In the genomic region with DNA sequence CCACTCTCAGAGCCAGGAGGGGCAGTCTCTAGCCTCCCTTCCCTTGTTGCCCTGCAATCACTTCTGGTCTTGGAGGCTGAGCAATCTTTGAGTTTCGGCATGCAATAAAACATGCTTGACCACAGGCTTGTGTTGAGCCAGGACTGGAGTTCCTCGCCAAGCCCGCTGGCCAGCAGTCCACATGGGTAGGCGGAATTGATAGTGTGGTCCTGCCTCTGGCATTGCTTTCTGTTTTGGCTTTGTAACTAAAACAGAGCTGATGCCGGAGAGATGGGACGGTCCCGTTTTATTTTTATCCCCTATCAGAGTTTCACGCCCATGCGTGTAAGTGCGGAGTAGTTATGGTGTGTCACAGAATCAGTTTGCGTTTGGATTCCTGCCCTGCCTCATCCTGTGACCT, we compare ENCODE assay signal across 15 mouse cellular contexts. TPM values are rescaled to one million over a fixed set of nuclear protein-coding genes. Genes with fewer than 3 reads are reported as not detected.
A peak's percentile ranks its signal among the peaks of the same experiment; 100 is the strongest.
DNase-seq lines count a peak whose midpoint lies in the region; ATAC-seq lines count a peak whose summit lies in the region.
"Had no signal": no experiment of that assay in that cellular context is flagged by ENCODE, and none has a peak within 500 bp of the region (broad histone marks: within the 10 kb centered on the region; RNA-seq: fewer than 3 reads in every experiment).

No protein-coding gene starts in this region.

- H3K36me3 ChIP-seq in midbrain, embryonic 11.5 days (ENCODE audit: control insufficient read depth, insufficient read depth, low read length), result no peaks in the 10 kb centered on the region
- H3K36me3 ChIP-seq: G1E; liver, embryonic 12.5 days; midbrain, embryonic 10.5 days; neural tube, embryonic 12.5 days had no signal

- DNase-seq in adrenal gland, adult 2 months, result peak; percentile 39
- no peak for DNase-seq in adrenal gland, postnatal 4 days (ENCODE audit: low spot score in 2 of 2)
- peak; percentile 3 for DNase-seq in 3T3-L1 (ENCODE audit: low read depth, low spot score)
- DNase-seq in heart, adult 11 months, result peak; percentile 98
- DNase-seq in heart, postnatal 14 days, result peak; percentile 62 to 72
- DNase-seq in layer of hippocampus, adult 8-10 months (ENCODE audit: low spot score in 2 of 2), result no peak
- DNase-seq in midbrain, embryonic 11.5 days (ENCODE audit: low spot score, missing footprints), result no peak
- no peak for DNase-seq in thymus, postnatal 25 days
- DNase-seq: cerebellum, adult 9-11 months; kidney, adult 2 months; layer of hippocampus, postnatal 36 days had no signal

- H3K27ac ChIP-seq in midbrain, embryonic 11.5 days (ENCODE audit: low read depth, low read length), result no peak overlapping the region
- H3K27ac ChIP-seq: liver, embryonic 12.5 days; midbrain, embryonic 10.5 days; neural tube, embryonic 12.5 days had no signal

- H3K4me1 ChIP-seq in midbrain, embryonic 11.5 days (ENCODE audit: control insufficient read depth, insufficient read depth, low read length), result no peaks in the 10 kb centered on the region
- H3K4me1 ChIP-seq: liver, embryonic 12.5 days; neural tube, embryonic 12.5 days had no signal

- H3K9ac ChIP-seq in midbrain, embryonic 11.5 days (ENCODE audit: low read length), result no peak overlapping the region
- H3K9ac ChIP-seq: liver, embryonic 12.5 days; neural tube, embryonic 12.5 days had no signal

- no peaks in the 10 kb centered on the region for H3K9me3 ChIP-seq in midbrain, embryonic 11.5 days (ENCODE audit: control insufficient read depth, low read length)
- H3K9me3 ChIP-seq: liver, embryonic 12.5 days; midbrain, embryonic 10.5 days; neural tube, embryonic 12.5 days had no signal

- WGBS in midbrain, embryonic 11.5 days, result 93% methylated on average over 11 of the region's 11 CpGs

- H3K27me3 ChIP-seq in midbrain, embryonic 11.5 days (ENCODE audit: control insufficient read depth, insufficient read depth, low read length), result no peaks in the 10 kb centered on the region
- H3K27me3 ChIP-seq: liver, embryonic 12.5 days; neural tube, embryonic 12.5 days had no signal

- H3K4me2 ChIP-seq in midbrain, embryonic 11.5 days, result no peak overlapping the region
- H3K4me2 ChIP-seq: liver, embryonic 12.5 days; neural tube, embryonic 12.5 days had no signal

- no peak overlapping the region for H3K4me3 ChIP-seq in midbrain, embryonic 11.5 days (ENCODE audit: low read depth, low read length)
- H3K4me3 ChIP-seq: liver, embryonic 12.5 days; midbrain, embryonic 10.5 days; neural tube, embryonic 12.5 days had no signal

- ATAC-seq in midbrain, embryonic 11.5 days (ENCODE audit: low FRiP score), result no peak
- ATAC-seq: liver, embryonic 12.5 days had no signal

- intact Hi-C loops in heart, postnatal 14 days (cut with DNase I), result no loop called here

RNA-seq across cellular contexts. Expression of a gene that starts 28.4 kb away (rescaled TPM):
- 10 to 100 TPM; 35.0 to 51.3 TPM for total RNA-seq in adrenal gland, adult 2 months (2021)
- polyA plus RNA-seq in adrenal gland, adult 2 months (2012; rRNA removed), result 79.8 and 92.9 TPM in 2 replicates
- 10 to 100 TPM; 34.0 to 42.9 TPM for total RNA-seq in adrenal gland, postnatal 4 days (2021)
- 10 to 100 TPM; 11.4 to 12.4 TPM for total RNA-seq in heart, postnatal 14 days (2021)
- total RNA-seq in layer of hippocampus, adult 8-10 months (2022), result 10 to 100 TPM; 10.1 to 11.2 (median 10.8) TPM
- polyA plus RNA-seq in midbrain, embryonic 11.5 days (2014; fragmentation: Nextera tagmentation; extraction: Ambion mirVana), result 27.8 and 31.3 TPM in 2 replicates
- polyA plus RNA-seq: G1E had no signal

Comparison
In these comparisons a context has a peak if more than half of its experiments do, and no peak if none do; other contexts are left out.
1. DNase-seq: peak in adrenal gland, adult 2 months (single experiment), 3T3-L1 (single experiment), heart, adult 11 months (single experiment) and heart, postnatal 14 days (2 of 2); none in adrenal gland, postnatal 4 days (0 of 2), layer of hippocampus, adult 8-10 months (0 of 2), midbrain, embryonic 11.5 days (single experiment) and thymus, postnatal 25 days (single experiment).